Mouse (Mus musculus): ENCODE measurements at regions not wholly inside any gene's neighbourhood (a gene's known extent, or its start where the extent isn't known, plus 50 kb on each side); places are given as distances from the start of the nearest gene placed in this dataset.

DNA sequence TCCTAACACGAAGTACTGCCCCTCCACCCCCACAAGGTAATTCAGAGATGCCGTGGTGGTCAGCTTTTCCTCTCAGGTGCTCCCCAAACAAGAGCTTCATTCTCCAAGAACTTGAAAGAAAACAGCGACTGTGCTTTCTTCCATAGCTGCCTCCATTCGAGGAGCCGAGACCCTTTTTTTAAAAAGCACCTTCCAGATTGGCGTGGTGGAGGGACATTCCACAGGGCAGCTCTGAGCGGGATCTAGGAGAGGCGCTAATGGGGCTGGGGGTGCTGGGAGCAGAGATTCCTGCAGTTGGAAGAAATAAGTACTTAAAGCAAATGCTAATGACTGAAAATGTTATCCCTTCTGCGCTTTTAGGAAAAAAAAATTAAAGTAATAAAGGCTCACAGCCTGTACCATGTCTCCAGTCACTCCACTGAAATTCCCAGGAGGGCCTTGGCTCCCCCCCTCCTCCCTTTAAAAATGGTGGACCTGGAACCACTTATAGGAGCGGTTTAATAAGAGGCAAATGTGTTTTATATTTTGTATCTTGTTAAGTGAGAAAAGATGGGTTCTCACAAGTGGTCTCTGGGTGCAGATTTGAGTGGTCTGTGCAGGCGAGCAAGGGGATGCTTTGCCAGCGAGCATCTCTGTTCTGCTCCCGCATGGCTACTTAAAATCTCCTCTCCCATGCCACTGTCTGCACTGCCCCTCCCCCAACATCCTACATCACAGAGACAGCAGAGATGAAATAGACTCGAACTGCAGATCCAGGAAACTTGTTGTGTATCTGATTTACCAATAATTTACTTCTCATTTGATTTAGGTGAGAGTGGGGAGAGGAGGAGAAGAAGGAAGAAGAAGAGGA is 77.4 kb upstream of the Zfhx3 start:
- DNase-seq = no peak

DNA sequence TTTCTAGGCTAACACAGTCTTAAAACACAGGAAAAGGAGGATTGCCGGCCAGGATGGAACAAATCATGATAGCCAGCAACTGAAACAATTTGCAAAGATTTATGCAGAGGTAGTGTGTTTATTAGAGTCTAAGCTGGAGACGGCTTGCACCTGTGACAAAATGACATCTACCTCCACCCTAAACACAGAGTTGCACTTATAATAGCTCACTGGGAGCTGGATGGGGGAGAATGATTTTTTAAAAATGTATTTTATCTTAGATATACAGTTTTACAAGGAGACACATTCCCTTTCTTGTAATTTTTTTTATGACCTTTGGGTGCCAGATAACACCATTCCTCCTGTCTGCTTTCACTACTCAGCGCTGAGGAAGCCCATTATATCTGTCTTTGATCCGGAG is 76.7 kb upstream of the Zfhx3 start:
- no peak for DNase-seq

DNA sequence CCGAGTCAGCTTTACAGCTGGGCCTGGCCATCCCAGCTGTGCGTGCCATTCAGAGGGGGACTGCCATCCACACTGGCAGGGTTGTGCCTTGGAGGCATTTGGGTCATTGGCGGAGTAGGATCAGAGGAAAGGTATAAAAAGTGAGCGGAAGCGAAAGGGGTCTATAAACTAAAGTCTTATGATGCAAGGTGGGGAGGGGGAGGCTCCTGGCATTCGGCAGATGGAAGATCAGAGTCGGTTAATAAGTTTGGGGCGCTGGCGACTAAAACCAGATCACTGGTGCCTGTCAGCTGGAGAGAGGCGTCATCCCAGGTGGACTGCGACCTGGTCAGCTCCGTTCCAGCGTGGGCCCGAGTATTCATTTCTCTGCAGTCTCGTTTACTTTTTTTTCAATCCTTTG is 70.7 kb upstream of the Zfhx3 start:
- DNase-seq = no peak

DNA sequence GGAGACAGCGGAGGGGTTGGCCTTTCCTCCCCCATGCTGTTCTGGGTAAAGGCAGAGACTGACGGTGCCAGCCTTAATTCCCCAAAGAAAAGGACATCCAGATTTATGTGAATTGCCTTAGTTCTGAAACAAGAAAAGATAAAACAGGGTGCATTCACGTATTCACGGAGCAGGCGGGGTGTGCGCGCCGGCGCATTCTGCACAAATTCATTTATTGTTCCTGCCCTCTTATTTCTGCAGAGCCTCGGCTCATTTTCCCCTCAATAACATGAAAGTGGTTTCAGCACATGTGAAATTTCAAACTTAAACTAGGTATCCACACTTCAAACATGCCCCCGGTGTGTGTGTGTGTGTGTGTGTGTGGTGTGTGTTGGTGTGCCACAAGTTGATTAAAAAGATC is 70.3 kb upstream of the Zfhx3 start:
- DNase-seq = no peak

DNA sequence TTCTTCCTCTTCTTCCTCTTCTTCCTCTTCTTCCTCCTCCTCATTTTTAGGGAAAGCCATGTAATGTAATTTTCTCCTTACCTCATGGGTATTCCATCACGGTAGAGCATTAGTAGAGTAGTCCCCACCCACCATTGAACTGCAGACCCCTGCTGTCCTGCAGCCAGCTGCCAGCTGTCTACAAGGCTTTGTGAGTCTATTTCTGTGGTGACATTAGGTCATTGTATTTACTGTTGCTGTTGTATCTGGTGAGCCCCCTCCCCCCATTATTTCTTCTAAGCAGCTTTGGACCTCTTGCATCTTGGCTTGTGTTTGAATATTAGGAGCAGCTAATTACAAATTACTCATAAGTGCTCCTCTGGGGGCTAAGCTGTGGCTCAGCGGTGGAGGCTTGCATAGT is 66.0 kb upstream of the Zfhx3 start:
- no peak for DNase-seq

DNA sequence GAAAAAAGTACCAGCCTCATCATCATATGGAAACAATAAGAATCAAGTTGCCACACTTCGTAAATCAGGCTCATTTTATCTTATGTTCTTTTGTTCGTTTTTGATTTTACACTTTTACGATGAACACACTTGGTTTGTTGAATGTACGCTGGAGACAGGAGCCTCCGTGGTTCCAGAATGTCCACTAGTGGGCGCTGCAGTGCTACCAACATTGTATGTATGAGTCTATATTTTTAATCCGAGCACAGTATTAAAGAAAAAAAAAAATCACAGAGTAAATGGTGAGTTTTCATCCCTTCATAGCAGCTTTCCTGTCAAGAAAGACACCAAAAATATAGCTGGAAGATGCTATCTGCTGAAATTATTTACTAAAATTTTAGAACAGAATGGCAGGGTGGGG is 60.6 kb upstream of the Zfhx3 start:
- DNase-seq = peak; percentile 17

DNA sequence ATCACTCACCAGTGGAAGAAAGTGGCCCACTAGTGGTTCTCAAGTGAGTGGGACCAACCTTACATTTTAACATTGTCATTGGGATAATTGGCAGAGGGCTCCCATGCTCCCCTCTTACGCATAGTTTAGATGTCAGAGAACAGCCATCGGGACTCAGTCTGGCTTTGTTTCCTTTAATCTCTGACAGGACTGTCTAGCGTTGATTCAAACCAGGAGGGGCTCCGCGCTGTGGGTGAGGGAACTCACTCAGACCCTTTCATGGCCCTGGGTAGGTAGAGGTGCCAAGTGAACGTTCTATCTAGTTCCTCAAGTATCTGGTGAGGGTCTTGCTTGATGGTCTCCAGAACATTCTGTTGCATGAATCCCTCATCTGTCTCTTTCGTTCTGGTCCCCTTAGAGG is 56.9 kb upstream of the Zfhx3 start:
- no peak for DNase-seq

DNA sequence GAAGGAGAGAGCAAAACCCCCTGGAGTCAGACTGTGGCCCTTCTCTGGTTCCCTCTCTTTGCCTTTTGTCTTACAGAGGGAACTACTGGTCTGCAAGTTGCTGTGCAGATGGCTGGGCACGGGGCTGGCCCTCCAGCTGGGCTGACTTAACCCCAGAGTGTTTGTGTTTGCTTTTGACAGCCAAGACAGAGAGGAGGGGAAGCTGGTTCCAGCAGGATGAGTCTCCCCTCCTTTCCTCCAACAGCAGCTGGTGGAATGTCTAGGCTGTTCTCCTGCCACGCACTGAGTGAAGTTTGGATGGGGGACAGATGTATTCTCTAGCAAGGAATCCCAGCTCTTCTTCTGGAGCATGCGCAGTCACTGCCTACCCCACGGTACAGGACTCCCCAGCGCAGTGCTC is 56.5 kb upstream of the Zfhx3 start:
- DNase-seq = no peak

DNA sequence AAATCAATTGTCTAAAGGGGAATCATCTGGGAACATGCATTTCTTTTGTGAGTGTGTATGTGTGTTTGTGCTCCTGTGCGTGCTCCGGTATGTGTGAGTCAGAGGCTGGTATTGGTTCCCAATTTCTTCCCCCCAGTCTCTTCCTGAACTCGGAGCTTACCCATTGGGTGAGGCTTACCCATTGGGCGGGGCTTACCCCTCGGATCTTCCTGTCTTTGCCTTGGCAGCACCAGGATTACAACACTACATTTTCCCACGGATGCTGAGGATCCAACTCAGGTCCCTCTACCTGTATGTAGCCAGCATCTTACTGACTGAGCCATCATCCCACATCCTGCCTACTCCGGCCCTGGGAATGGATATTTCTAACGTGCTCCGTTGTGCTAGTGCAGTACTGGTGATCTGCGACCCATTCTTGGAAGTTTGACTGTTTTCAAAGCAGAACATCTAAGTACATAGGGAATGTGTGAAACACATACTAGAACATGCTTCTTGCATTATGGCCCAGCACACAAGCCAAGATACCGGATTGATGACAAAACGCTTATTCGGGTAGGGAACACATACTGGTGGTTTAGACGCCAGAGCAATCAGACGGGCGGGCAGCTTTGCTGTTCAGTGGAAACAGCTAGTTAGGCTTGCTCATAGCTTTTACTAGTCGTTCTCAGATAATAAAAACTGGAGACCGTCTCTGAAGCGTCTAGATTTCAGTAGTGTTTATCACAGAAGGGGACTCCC is 55.8 kb upstream of the Zfhx3 start:
- no peak for DNase-seq

DNA sequence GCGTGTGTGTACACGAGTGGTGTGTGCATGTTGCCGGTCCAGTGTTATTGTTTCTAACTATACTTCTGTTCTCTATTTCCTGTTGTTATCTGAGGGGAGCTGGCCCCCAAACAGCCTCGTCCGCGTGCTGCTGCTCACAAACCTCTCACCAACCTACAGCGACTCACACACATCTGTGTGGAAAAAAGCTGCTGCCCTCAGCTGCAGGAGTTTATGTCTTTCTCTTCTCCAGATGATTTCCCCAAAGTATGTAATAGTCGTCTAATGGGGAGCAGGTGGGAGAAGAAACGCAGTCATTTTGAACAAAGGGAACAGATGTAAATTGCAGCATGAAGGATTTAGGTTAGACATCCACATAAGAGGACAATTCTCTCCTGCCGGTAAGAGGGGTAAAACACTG is 55.1 kb upstream of the Zfhx3 start:
- DNase-seq = no peak

DNA sequence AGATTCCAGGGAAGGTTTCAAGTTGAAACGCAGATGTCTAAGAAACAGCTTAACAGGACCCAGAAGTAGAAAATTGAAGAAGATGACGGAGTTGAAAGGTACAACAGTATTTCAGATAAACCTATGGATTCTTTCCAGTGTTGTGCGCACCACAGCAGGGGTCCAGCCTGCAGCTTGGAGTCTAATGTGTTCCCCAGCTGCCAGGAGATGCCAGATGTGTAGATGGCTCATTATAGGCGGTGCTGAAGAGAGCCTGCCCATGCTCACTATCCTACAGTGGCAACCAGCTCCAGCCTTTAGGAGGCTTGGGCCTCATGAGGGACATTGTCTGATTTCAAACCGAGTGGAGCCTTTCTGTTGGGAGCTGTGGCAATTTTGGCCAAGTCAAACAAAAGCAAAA is 51.5 kb upstream of the Zfhx3 start:
- DNase-seq = no peak

Small RNA genes lying in the stretch of these regions (microRNA-seq; reads per million reads assigned to microRNA genes)
- 0 reads per million in 2 experiments for gene Gm22825
- 0 reads per million in 2 experiments for gene Gm23646

All from adrenal gland, adult 8-10 months (tissue).